Mouse (Mus musculus) forebrain, embryonic 11.5 days (tissue): ENCODE measurements around the gene Pop4. TPM values are rescaled to one million over a fixed set of nuclear protein-coding genes. Genes with fewer than 3 reads are reported as not detected.

Experiments used
- ATAC-seq: fragments of 200-750 bp; cut with Nextera tagmentation; replicated peaks from 2 replicates; pipeline ENCODE4 v1.8.0; 2017; ENCODE audit warnings: moderate TSS enrichment; ENCODE audit not compliant: low FRiP score
- DNase-seq: peaks from one replicate; pipeline ENCODE4 v3.0.0-alpha.2; 2017; ENCODE audit warnings: low spot score
- H3K27ac ChIP-seq: fragments of 300-500 bp; sonication (generic); 2 replicates; pipeline ENCODE4 v1.5.1; 2014; ENCODE audit warnings: low read depth, low read length
- H3K27me3 ChIP-seq: fragments of 300-500 bp; sonication (generic); 2 replicates; pipeline ENCODE4 v1.6.1; 2014; ENCODE audit warnings: mild to moderate bottlenecking, low read length, mixed read lengths; ENCODE audit not compliant: control insufficient read depth, insufficient read depth
- H3K36me3 ChIP-seq: fragments of 300-500 bp; sonication (generic); 2 replicates; pipeline ENCODE4 v1.6.1; 2014; ENCODE audit warnings: mild to moderate bottlenecking, low read length, moderate library complexity, mixed read lengths; ENCODE audit not compliant: control insufficient read depth, insufficient read depth
- H3K4me1 ChIP-seq: fragments of 300-500 bp; sonication (generic); replicated peaks from 2 replicates; pipeline ENCODE4 v1.6.1; 2014; ENCODE audit warnings: low read length, mixed read lengths; ENCODE audit not compliant: control insufficient read depth, insufficient read depth
- H3K4me2 ChIP-seq: fragments of 300-500 bp; sonication (generic); 2 replicates; pipeline ENCODE4 v1.6.1; 2014; ENCODE audit warnings: low read depth, mild to moderate bottlenecking, low read length, moderate library complexity, mixed read lengths; ENCODE audit not compliant: severe bottlenecking
- H3K4me3 ChIP-seq: fragments of 300-500 bp; sonication (generic); 2 replicates; pipeline ENCODE4 v1.5.1; 2014; ENCODE audit warnings: low read depth, low read length
- H3K9ac ChIP-seq: fragments of 300-500 bp; sonication (generic); 2 replicates; pipeline ENCODE4 v1.6.1; 2014; ENCODE audit warnings: low read length
- H3K9me3 ChIP-seq: fragments of 300-500 bp; sonication (generic); 2 replicates; pipeline ENCODE4 v1.6.1; 2016; ENCODE audit warnings: low read length, mixed read lengths; ENCODE audit not compliant: control insufficient read depth
- WGBS: fragments of 180-500 bp; shearing (Covaris S2); extraction: QIAGEN DNeasy Blood & Tissue Kit; methylation state at CpG from one replicate; pipeline ENCODE4 v1.1.7; 2014; 5-methylcytosine and 5-hydroxymethylcytosine counted together
- polyA plus RNA-seq: library from polyadenylated mRNA; unstranded; fragments of >200 nt; fragmentation: Nextera tagmentation; extraction: Ambion mirVana; gene quantifications from 2 replicates; pipeline ENCODE4 v1.2.1, GENCODE M21; 2014

Pop4 gene
- polyA plus RNA-seq, 1 experiment from 2014 or later, result 101 TPM

GRCm38 (mm10) chr7:38215281-38215680 is 55.9 kb downstream of the Pop4 start:
- Histone ChIP-seq H3K36me3 (no peaks in the 10 kb centered on the region), H3K4me3 (no peak overlapping the region), H3K27ac (no peak overlapping the region), H3K4me2 (no peak overlapping the region), H3K4me1 (no peaks in the 10 kb centered on the region), H3K9me3 (no peaks in the 10 kb centered on the region), H3K27me3 (no peaks in the 10 kb centered on the region), H3K9ac (no peak overlapping the region)
- DNase-seq (no peak), ATAC-seq (no peak)
- WGBS, result 77% methylated on average over 7 of the region's 7 CpGs

- Histone ChIP-seq H3K4me2 (no peak overlapping the region), H3K9ac (no peak overlapping the region), H3K4me1 (no peaks in the 10 kb centered on the region), H3K36me3 (no peaks in the 10 kb centered on the region), H3K4me3 (no peak overlapping the region), H3K27me3 (no peaks in the 10 kb centered on the region), H3K27ac (no peak overlapping the region), H3K9me3 (no peaks in the 10 kb centered on the region)
- ATAC-seq, result no peak
- WGBS, result 69% methylated on average over 5 of the region's 5 CpGs
- DNase-seq, result no peak
Measured at GRCm38 (mm10) chr7:38214473-38215214, 56.6 kb downstream of the Pop4 start.

DNA sequence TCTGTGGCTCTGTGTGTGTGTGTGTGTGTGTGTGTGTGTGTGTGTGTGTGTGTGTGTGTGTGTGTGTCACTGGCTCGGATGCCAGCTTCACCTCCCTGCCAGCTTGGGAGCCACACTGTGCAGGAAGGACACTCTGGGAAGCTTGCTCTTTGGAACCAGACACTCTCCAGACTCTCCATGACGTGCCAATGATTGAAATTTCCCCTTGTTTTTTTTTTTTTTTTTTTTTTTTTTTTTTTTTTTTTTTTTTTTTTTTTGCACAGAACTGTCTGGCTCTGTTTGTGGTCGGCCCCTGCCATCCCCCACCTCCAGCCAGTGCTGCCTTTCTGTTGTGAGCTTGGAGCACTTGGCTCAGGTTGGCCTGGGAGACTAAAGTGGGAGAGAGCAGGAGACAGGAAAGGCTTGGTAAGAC is 58.6 kb downstream of the Pop4 start:
- Histone ChIP-seq H3K4me3 (no peak overlapping the region), H3K4me2 (no peak overlapping the region), H3K9ac (no peak overlapping the region), H3K4me1 (no peaks in the 10 kb centered on the region), H3K27me3 (no peaks in the 10 kb centered on the region), H3K36me3 (no peaks in the 10 kb centered on the region), H3K9me3 (no peaks in the 10 kb centered on the region), H3K27ac (no peak overlapping the region)
- DNase-seq (no peak), ATAC-seq (no peak)
- 61% methylated on average over 3 of the region's 3 CpGs for WGBS

Other genes starting within 250 kb of the Pop4 start
- 50.5 and 51.4 TPM in 2 replicates for gene Uri1, start 247.9 kb downstream of the Pop4 start, polyA plus RNA-seq
- gene Ccne1, start 163.9 kb downstream of the Pop4 start, polyA plus RNA-seq, result 68.6 and 71.1 TPM in 2 replicates
- 12.7 and 13.9 TPM in 2 replicates for gene 1600014C10Rik, start 88.2 kb downstream of the Pop4 start, polyA plus RNA-seq
- gene Plekhf1, start 43.4 kb downstream of the Pop4 start, polyA plus RNA-seq, result 1.4 and 1.6 TPM in 2 replicates